Mouse (Mus musculus) embryonic stem cell, embryonic (primary cell): ENCODE measurements at regions not wholly inside any gene's neighbourhood (a gene's known extent, or its start where the extent isn't known, plus 50 kb on each side); places are given as distances from the start of the nearest gene placed in this dataset.

Experiments used
- CTCF ChIA-PET, 4 experiments: fragments of 300-600 bp in 2 of 4; fragments of 350-600 bp in 2 of 4; sonication (Branson Sonifier 250); formaldehyde crosslinking; loops; one replicate each; lab custom pipeline; 2022; ENCODE audit warnings: inconsistent platforms in 2 of 4; lab: Charles Lee
- POLR2A ChIA-PET, 4 experiments: fragments of 300-600 bp in 2 of 4; fragments of 350-600 bp in 2 of 4; sonication (Branson Sonifier 250); formaldehyde crosslinking; loops; one replicate each; lab custom pipeline; 2022; ENCODE audit warnings: antibody characterized with exemption in 4 of 4, inconsistent platforms in 1 of 4; lab: Charles Lee

DNA sequence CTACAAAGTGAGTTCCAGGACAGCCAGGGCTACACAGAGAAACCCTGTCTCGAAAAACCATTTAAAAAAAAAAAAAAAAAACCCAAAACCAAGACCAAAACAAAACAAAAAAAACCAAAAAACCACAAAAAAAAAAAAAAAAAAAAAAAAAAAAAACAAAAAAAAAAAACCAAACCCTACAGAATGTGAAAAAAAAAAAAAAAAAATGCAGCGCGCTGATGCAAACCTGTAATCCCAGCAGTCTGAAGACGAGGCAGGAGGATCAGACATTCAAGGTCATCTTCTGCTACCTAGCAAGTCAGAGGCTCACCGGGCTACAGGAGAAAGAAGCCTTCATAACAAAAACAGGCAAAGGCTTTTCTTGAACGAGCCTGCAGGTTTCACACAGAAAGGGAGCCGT, 57.4 kb upstream of the Mphosph6 start:
- ChIA-PET POLR2A (interaction anchor here in 3 of 4 experiments (0.5 to 1.1 kb wide), 6 partner anchors 11 to 296 kb away, joined by 3 to 16 read pairs (median 4); partner anchors contain the start of gene Mphosph6 (in 1 of the 3)), CTCF (interaction anchor here in 3 of 4 experiments (0.6 to 0.7 kb wide), 3 partner anchors 35 to 84 kb away, joined by 3 to 11 read pairs (median 4); no protein-coding TSS in a partner anchor)

GRCm38 (mm10) chr8:117856121-117856520, 54.4 kb upstream of the Mphosph6 start:
- CTCF ChIA-PET: no interaction called here
- POLR2A ChIA-PET: no interaction called here

DNA sequence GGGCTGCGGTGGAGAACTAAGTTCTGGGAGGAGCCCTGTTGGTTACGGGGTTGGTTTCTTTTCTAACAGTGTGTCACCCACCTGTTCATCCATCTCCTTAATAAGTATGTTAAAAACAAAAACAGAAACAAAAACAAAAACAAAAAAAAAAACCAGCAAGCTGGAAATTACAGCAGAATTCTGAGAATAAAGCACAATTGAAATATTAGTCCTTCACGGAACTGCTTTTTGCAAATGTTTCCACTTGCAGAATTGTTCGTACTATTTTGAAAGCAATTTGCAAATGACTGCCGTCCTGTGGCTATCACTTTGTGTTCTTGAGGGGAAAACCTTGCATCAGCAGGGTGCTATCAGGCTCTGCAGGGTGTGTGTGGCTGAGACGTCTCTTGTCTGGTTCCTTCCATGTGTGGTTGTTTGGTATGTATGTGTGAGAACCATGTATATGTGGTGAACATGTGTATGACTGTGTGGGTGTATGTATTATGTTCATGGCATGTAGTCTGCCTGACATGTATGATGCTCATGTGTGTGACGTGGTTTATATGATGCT, 53.3 kb upstream of the Mphosph6 start:
- ChIA-PET POLR2A (no interaction called here), CTCF (interaction anchor here in 1 of 4 experiments (0.6 kb wide), 2 partner anchors 9 to 93 kb away, joined by 6 read pairs; no protein-coding TSS in a partner anchor)

DNA sequence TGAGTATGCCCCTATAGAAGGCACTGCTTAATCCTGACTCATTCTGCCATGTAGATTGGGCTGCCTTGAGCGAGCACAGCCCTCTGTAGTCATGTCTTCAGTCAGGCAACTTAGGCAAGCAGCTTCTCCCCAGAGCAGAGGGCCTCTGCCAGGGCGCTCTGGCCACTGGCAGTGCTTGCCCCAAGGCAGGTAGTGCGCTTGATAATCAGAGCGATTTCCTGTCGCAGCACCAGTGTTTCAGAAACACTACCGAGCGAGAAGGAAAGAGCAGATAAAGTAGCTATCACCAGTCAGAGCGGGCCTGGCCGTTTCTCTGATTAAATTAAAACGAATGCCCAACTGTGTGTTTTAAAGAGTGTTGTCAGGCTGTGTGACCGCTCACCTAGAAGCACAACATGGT, 52.6 kb upstream of the Mphosph6 start:
- CTCF ChIA-PET: interaction anchor here in 3 of 4 experiments (0.6 to 2.6 kb wide), 3 partner anchors 82 to 195 kb away, joined by 3 to 12 read pairs (median 6); no protein-coding TSS in a partner anchor

DNA sequence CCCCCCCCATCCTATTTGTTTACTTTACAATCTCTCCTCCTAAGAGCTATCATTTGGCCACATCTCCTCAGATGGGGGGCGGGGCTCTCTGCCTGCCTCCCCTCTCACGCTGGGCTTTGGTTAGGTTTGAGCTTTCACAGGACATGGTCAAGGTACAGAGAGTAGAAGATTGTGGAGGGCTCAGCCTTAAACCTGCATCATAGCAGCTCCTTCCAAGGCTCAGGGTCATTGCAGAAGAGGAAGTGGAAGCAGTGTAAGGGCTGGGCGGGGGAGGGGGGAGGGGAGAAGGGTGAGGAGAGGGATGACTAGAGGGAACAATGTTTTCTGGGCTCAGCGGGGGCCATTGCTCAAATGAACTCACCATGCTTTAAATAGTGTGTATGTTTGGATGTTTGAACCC, 51.7 kb upstream of the Mphosph6 start:
- CTCF ChIA-PET: interaction anchor here (0.6 to 2.6 kb wide), 9 partner anchors 9 to 1823 kb away, joined by 3 to 12 read pairs (median 4); no protein-coding TSS in a partner anchor
- POLR2A ChIA-PET: interaction anchor here in 3 of 4 experiments (0.6 to 1.5 kb wide), 6 partner anchors 29 to 146 kb away, joined by 3 to 8 read pairs (median 4); no protein-coding TSS in a partner anchor

More for the DNA sequence above, 52.6 kb upstream of the Mphosph6 start:
- POLR2A ChIA-PET: no interaction called here

GRCm38 (mm10) chr8:117852521-117852920, 50.8 kb upstream of the Mphosph6 start:
- POLR2A ChIA-PET: interaction anchor here in 2 of 4 experiments (0.6 to 1.5 kb wide), 4 partner anchors 12 to 582 kb away, joined by 3 to 4 read pairs (median 3); no protein-coding TSS in a partner anchor
- CTCF ChIA-PET: interaction anchor here in 3 of 4 experiments (0.6 to 2.6 kb wide), 5 partner anchors 16 to 1823 kb away, joined by 4 to 12 read pairs (median 7); no protein-coding TSS in a partner anchor
